Mouse (Mus musculus) embryonic fibroblast, embryonic 13.5 days (primary cell): ENCODE data around the gene Susd3.

Experiments
- CTCF ChIP-seq: IDR thresholded peaks from 2 replicates; pipeline ENCODE4 v1.5.1; 2011; ENCODE audit warnings: mild to moderate bottlenecking, control low read depth, low read length, moderate library complexity, borderline replicate concordance; ENCODE audit not compliant: insufficient read depth
- POLR2A ChIP-seq: IDR thresholded peaks from 2 replicates; pipeline ENCODE4 v1.6.1; 2011; ENCODE audit warnings: low read depth, mild to moderate bottlenecking, control low read depth, low read length, moderate library complexity

DNA sequence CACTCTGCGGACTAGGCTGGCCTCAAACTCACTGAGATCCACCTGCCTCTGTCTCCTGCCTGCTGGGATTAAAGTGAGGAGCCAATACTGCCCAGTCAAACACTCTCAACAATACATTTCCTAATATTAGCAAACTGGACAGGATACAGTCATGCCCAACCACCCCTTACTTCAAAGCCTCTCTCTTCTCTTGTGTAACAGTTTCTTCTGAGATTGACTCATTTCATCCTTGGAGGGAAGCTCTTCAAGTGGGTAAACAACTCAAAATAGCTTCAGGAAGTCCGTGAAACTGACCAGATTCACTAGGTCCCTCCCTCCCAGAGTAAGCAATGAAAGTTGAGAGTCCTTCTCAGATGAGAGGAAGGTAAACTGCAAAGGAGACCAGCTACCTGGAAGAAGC, 3.6 kb upstream of the Susd3 start:
- no peak for TF ChIP-seq CTCF
- no peak for TF ChIP-seq POLR2A
